Mouse (Mus musculus) liver, embryonic 12.5 days (tissue): ENCODE measurements at regions not wholly inside any gene's neighbourhood (a gene's known extent, or its start where the extent isn't known, plus 50 kb on each side); places are given as distances from the start of the nearest gene placed in this dataset.

Source experiments
- ATAC-seq: fragments of 200-750 bp; cut with Nextera tagmentation; 2 replicates; pipeline ENCODE4 v1.8.0; 2017; ENCODE audit warnings: moderate number of reproducible peaks, mild to moderate bottlenecking, moderate library complexity
- H3K27ac ChIP-seq: fragments of 300-500 bp; sonication (generic); 2 replicates; pipeline ENCODE4 v1.5.1; 2016; ENCODE audit warnings: mild to moderate bottlenecking
- H3K27me3 ChIP-seq: fragments of 300-500 bp; sonication (generic); replicated peaks from 2 replicates; pipeline ENCODE4 v1.6.1; 2016; ENCODE audit warnings: mild to moderate bottlenecking, moderate library complexity
- H3K36me3 ChIP-seq: fragments of 300-500 bp; sonication (generic); 2 replicates; pipeline ENCODE4 v1.6.1; 2016; ENCODE audit warnings: mild to moderate bottlenecking, moderate library complexity
- H3K4me1 ChIP-seq: fragments of 300-500 bp; sonication (generic); 2 replicates; pipeline ENCODE4 v1.6.1; 2016
- H3K4me2 ChIP-seq: fragments of 300-500 bp; sonication (generic); 2 replicates; pipeline ENCODE4 v1.6.1; 2016; ENCODE audit warnings: mild to moderate bottlenecking, moderate library complexity
- H3K4me3 ChIP-seq: fragments of 300-500 bp; sonication (generic); 2 replicates; pipeline ENCODE4 v1.5.1; 2016; ENCODE audit warnings: mild to moderate bottlenecking, moderate library complexity
- H3K9ac ChIP-seq: fragments of 300-500 bp; sonication (generic); 2 replicates; pipeline ENCODE4 v1.6.1; 2016; ENCODE audit warnings: mild to moderate bottlenecking, moderate library complexity
- H3K9me3 ChIP-seq: fragments of 300-500 bp; sonication (generic); replicated peaks from 2 replicates; pipeline ENCODE4 v1.6.1; 2016; ENCODE audit warnings: mild to moderate bottlenecking, moderate library complexity
- WGBS: fragments of 180-500 bp; shearing (Covaris S2); methylation state at CpG from one replicate; pipeline ENCODE4 v1.1.7; 2016; ENCODE audit not compliant: insufficient replicate concordance; 5-methylcytosine and 5-hydroxymethylcytosine counted together

DNA sequence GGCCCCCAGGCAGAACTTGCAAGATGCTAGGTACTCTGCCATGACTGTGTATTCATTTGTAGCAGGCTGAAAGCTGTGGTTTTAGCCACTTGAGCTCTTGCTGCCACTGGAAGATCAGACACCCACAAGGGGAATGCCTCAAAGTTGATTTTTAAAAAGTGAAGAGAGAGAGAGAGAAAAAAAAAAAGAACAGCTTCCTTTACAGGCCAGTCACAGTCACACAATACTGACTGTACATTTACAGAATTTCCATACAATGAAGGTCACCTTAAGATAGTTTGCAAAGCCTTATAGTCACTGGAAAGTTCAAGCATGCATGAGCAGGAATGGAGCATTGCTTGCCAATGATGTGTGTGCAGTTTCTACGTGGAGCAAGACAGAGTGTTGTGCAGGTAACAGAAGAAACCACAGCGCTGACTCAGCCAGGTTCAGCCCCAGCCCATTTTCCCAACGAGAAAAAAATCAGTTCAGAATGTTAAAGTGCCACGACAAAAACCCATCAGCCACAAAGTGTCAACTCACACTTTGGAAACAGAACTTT, 109.3 kb upstream of the Ado start:
- Histone ChIP-seq H3K36me3 (no peaks in the 10 kb centered on the region), H3K4me2 (no peak overlapping the region)
- WGBS = 60% methylated on average over 4 of the region's 4 CpGs

DNA sequence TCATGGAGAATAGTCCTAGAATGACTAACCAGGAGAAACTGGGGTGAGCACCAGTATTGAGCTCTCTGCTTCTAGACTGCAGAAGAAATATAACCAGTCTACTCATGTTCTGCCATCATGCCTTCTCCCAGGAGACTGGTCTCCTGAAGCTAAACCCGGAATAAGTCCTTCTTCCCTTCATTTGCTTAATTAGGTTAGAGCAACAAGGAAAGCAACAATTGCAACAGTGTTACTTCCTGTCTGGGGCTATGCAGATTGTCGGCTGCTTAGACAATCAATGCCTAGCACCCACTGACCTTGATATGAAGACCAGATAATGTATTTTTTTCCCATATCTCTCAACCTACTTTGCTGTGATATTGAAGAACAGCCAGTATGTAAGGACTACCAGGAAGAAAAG, 108.5 kb upstream of the Ado start:
- no peak overlapping the region for H3K9ac ChIP-seq
- no peak overlapping the region for H3K27ac ChIP-seq
- H3K27me3 ChIP-seq = no peaks in the 10 kb centered on the region
- no peak for ATAC-seq
- no peaks in the 10 kb centered on the region for H3K36me3 ChIP-seq
- H3K4me1 ChIP-seq = no peaks in the 10 kb centered on the region
- H3K4me3 ChIP-seq = no peak overlapping the region
- 34% methylated on average over 2 of the region's 2 CpGs for WGBS
- no peak overlapping the region for H3K4me2 ChIP-seq
- H3K9me3 ChIP-seq = no peaks in the 10 kb centered on the region

More for the DNA sequence above, 109.3 kb upstream of the Ado start:
- Histone ChIP-seq H3K4me3 (no peak overlapping the region), H3K27me3 (no peaks in the 10 kb centered on the region), H3K9ac (no peak overlapping the region), H3K9me3 (no peaks in the 10 kb centered on the region), H3K4me1 (no peaks in the 10 kb centered on the region), H3K27ac (no peak overlapping the region)
- no peak for ATAC-seq

DNA sequence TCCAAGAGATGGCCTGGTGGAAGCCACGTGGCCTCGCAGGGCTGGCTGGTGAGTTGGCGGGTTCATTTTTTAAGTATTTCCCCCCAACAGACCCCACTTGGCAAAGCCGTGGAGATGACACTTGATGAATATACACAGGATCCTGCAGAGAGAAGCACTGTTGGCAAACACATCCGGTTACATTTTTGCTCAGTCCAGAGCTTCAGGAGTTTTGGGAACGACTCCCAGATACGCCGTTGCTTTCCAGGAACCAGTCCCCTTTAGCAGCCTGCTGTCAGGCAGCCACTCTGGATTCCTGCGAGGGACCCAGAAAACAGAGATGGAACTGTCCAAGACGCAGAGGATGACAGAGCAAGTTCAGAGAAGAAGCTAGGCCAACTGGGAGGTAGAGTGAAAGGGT, 105.8 kb upstream of the Ado start:
- Histone ChIP-seq H3K36me3 (no peaks in the 10 kb centered on the region), H3K4me3 (no peak overlapping the region), H3K4me2 (no peak overlapping the region), H3K27me3 (no peaks in the 10 kb centered on the region), H3K9me3 (no peaks in the 10 kb centered on the region), H3K4me1 (no peaks in the 10 kb centered on the region), H3K27ac (no peak overlapping the region), H3K9ac (no peak overlapping the region)
- no peak for ATAC-seq
- 74% methylated on average over 10 of the region's 10 CpGs for WGBS

DNA sequence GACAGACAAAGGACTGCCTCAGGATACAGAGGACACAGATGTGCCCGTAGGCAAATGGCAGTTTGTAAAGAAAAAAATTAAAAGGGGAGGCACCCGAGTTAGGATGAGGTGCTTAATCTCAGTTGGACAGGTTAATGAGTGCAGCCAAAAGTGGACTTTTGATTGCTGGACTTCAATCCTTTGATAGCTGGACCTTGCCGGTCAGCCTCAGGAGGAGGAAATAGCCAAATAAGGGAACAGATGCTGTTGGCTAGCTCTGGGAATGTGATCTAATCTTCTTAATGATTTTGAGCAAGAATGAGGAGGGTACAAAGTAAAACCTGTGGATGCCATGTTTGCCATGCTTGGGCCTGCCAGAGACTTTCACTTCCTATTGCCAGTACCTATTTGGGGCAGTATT, 103.5 kb upstream of the Ado start:
- Histone ChIP-seq H3K9me3 (no peaks in the 10 kb centered on the region), H3K27ac (no peak overlapping the region), H3K36me3 (no peaks in the 10 kb centered on the region), H3K4me3 (no peak overlapping the region), H3K4me1 (peaks cover 8% of the 10 kb centered on the region), H3K4me2 (no peak overlapping the region), H3K27me3 (no peaks in the 10 kb centered on the region), H3K9ac (no peak overlapping the region)
- ATAC-seq = no peak
- 68% methylated on average over 3 of the region's 3 CpGs for WGBS

DNA sequence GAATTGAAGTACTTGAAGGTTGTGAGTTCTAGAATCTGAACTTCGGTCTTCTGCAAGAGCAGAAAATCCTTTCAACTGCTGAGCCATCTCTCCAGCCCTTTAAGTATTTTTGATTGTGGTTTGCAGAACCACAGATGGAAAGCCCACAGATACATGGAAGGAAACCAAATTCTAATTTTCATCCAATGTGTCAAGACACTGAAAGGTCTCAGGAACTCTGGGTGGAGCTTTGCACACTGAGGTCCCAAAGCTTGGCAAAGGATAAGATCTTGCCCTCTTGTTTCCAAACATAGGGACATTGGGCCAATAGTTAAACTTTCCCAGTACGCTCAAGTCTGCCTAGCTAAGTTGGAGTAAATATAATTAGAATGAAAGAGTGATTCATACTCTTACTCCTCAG, 102.6 kb upstream of the Ado start:
- no peak overlapping the region for H3K4me2 ChIP-seq
- H3K9me3 ChIP-seq = no peaks in the 10 kb centered on the region
- no peak overlapping the region for H3K9ac ChIP-seq
- H3K4me1 ChIP-seq = peaks cover 13% of the 10 kb centered on the region
- H3K4me3 ChIP-seq = no peak overlapping the region
- 60% methylated on average over 2 of the region's 2 CpGs for WGBS
- H3K27me3 ChIP-seq = no peaks in the 10 kb centered on the region
- H3K36me3 ChIP-seq = no peaks in the 10 kb centered on the region
- ATAC-seq = no peak
- H3K27ac ChIP-seq = no peak overlapping the region

DNA sequence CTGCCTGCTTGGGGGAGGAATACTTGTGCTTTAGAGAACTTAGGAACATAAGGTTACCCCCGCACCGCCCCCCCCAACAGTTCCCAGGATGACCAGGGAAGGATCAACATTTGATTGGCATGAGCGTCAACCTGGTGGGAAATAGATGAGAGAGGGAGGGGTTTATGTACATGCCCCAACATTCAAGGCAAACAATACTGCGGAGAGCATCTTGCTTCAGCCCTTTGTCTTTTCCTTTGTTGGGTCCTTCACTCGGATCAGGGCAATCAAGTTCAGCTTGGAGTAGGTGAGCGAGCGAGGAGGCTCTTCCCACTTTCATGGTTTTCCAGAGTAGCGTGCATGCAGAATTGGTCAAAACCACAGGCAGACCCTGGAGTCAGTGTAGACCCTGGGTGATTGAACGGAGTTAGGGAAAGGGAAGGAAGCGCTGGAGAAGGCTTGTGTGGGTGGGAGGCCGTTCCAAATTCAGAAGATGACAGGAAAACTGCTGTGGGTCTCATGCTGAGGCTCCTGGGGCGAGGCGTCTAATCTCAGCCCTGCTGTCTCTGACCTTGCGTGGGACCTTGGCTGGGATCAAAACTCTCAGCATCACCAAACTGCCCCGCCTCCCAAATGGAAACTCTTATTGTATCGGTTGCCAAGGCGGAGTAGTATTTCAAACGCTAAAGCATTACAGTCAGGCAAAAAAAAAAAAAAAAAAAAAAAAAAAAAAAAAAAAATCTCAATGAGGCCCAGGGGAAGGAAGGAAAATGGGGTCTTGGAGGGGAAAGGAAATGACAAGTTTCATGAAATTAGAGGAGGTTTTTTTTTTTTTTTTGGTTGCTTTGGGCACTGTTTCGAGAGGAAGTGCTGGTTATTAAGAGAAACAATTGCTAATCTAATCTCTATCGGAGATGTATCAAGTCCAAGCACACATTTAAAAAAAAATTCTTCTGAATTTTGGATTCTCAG, 99.3 kb upstream of the Ado start:
- peak overlapping the region; percentile 64 for H3K4me2 ChIP-seq
- no peaks in the 10 kb centered on the region for H3K9me3 ChIP-seq
- no peak overlapping the region for H3K27ac ChIP-seq
- H3K27me3 ChIP-seq = no peaks in the 10 kb centered on the region
- WGBS = 23% methylated on average over 20 of the region's 20 CpGs
- H3K4me1 ChIP-seq = peaks cover 21% of the 10 kb centered on the region
- H3K9ac ChIP-seq = no peak overlapping the region
- ATAC-seq = no peak
- H3K4me3 ChIP-seq = peak overlapping the region; percentile 34
- H3K36me3 ChIP-seq = no peaks in the 10 kb centered on the region

DNA sequence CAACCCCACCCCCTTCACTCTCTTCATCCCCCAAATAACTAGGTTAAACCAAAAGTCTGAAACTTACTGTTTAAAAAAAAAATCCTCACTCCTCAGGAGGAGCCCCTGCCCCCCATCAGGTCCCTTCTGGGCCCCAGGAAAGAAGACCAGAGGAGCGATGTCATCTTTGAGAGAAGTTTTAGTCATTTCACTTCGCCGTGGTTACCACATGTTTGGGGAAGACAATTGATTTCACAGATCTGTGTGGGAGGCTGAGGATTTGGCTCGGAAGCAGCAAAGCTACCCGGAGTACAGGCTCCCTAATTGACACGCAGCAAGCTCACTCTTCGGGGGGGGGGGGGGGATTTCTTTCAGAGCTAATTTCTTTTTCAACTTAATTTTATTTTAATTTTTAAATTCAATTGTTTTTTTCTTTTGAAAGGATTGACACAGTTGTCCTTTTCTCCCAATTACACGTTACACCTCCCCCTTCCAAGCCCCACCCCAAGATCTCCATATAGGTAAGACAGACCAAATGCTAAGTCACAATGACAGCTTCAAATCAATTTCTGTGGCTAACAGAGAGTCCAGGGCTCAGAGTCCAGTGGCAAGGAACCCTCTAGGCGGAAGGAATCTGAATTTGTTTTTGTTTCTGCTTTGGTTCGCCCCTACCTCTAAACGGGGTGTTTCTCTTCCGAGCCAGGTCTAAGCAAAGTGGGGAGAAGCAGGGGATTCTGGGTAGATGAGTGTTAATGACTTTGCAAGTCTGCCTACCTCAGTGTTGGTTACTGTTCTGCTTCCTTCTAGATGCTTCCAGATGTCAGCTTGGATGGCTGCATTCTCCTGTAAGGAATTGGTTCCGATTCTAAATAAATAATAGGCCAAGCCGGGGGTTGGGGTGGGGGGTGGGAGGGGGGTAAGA, 98.2 kb upstream of the Ado start:
- Histone ChIP-seq H3K9me3 (no peaks in the 10 kb centered on the region), H3K4me1 (peaks cover 21% of the 10 kb centered on the region), H3K36me3 (no peaks in the 10 kb centered on the region), H3K27ac (no peak overlapping the region), H3K4me3 (peak overlapping the region; percentile 34), H3K27me3 (no peaks in the 10 kb centered on the region), H3K4me2 (peak overlapping the region; percentile 64), H3K9ac (peak overlapping the region; percentile 39; the same call in 1 of the 2 replicates)
- peak; percentile 71 for ATAC-seq
- WGBS = 22% methylated on average over 14 of the region's 14 CpGs

DNA sequence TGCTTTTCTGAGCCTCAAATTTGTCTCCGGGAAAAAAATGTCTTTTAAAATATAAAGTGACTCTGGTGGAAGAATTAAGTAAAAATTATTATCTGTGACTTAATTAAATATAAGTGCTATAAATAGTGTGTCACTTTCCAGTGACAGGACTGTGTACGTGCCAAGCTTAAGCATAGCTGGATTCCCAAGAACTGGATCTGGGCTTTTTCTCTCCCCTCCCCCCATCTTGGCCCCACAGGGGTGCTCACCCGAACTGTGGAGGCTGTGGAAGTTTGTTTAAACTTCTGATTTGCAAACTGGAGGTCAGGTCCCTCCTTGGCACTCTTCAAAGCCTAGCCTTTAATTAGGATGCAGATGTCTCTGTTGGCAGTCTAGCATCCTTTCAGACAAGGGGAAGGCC, 97.1 kb upstream of the Ado start:
- no peaks in the 10 kb centered on the region for H3K27me3 ChIP-seq
- H3K9me3 ChIP-seq = no peaks in the 10 kb centered on the region
- no peak overlapping the region for H3K9ac ChIP-seq
- H3K4me3 ChIP-seq = no peak overlapping the region
- no peak for ATAC-seq
- H3K4me2 ChIP-seq = no peak overlapping the region
- H3K4me1 ChIP-seq = peaks cover 21% of the 10 kb centered on the region
- no peak overlapping the region for H3K27ac ChIP-seq
- no peaks in the 10 kb centered on the region for H3K36me3 ChIP-seq
- WGBS = 59% methylated on average over 3 of the region's 3 CpGs

DNA sequence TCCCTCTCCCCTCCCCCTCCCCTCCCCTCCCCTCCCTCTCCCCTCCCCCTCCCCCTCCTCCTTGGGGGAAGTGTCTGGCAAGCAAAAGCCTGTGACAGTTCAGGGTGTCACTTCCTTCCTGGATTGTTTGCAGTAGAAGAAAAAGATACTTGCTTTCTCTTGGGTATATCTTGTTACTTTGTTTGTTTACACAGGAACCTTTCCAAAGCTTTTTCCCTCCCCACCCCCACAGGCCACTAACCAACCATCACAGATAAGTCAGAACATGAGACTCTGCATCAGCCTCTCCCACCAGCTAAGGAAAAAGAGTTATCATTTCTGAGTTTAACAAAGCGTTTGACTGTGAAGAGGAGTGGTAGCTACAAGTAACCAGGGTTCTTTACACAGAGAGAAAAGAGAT, 95.5 kb upstream of the Ado start:
- Histone ChIP-seq H3K9ac (no peak overlapping the region), H3K27me3 (no peaks in the 10 kb centered on the region), H3K4me1 (peaks cover 21% of the 10 kb centered on the region), H3K9me3 (no peaks in the 10 kb centered on the region), H3K36me3 (no peaks in the 10 kb centered on the region), H3K27ac (no peak overlapping the region), H3K4me3 (no peak overlapping the region), H3K4me2 (no peak overlapping the region)
- ATAC-seq = no peak
- WGBS = 0% methylated on average over 1 of the region's 1 CpGs

DNA sequence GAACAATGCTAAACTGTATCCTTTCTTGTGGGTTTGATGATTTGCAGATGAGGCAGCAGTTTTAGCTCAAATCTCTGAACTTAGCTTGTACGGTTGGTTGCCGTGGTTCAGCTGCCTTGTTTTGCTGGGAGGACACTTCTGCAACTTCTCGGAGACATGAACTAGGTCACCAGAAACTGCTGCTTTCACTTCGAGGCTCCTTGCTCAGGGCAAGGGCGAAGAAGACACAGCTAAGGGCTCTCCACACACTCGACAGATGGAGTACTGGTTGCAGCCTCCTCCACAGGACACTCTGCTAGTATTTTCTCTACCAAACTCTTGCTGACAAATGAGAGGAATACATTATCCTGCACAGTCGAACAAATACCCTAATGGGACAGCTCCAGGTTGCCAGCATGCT, 94.9 kb upstream of the Ado start:
- WGBS = 22% methylated on average over 7 of the region's 7 CpGs
- Histone ChIP-seq H3K27ac (no peak overlapping the region), H3K4me2 (no peak overlapping the region), H3K27me3 (no peaks in the 10 kb centered on the region), H3K4me1 (peaks cover 21% of the 10 kb centered on the region), H3K36me3 (no peaks in the 10 kb centered on the region), H3K4me3 (no peak overlapping the region), H3K9ac (no peak overlapping the region), H3K9me3 (no peaks in the 10 kb centered on the region)
- ATAC-seq = no peak

DNA sequence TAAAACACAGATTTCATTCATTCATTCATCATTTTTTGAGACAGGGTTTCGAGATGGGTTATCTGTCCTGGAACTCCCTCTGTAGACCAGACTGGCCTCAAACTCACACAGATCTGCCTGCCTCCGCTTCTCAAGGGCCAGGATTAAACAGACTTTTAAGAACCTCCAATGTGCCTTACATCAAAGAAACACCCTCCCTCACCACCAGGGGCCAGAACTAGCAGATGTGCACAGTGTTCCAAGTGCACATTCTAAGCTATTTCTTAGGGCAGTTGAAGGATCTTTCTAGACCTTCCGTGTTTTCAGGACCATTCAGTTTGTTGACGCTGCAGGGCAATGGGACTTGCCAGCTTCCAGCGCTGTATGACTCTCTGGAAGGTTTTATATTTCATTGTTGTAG, 88.6 kb upstream of the Ado start:
- Histone ChIP-seq H3K9me3 (no peaks in the 10 kb centered on the region), H3K4me2 (no peak overlapping the region), H3K9ac (no peak overlapping the region), H3K36me3 (no peaks in the 10 kb centered on the region), H3K4me1 (no peaks in the 10 kb centered on the region), H3K27me3 (no peaks in the 10 kb centered on the region), H3K4me3 (no peak overlapping the region), H3K27ac (no peak overlapping the region)
- ATAC-seq = no peak
- 64% methylated on average over 5 of the region's 5 CpGs for WGBS

DNA sequence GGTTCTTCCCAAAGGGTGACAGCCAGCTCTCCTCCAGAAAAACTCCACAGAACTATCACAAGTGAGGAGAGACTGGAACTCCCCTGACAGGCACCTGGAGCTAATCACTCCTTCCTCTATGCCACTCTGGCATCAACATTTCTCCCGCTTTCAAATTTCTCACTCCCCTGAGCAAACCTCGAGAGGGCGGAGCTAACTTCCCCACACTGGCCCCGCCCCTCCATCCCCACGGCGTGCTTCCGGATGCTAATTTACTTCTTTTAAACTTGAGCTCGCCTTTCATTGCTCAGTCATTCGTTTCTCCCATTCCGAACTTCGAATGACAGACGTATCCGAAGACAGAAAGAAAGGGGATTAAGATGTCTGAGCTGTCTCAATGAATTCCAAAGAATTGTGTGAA, 87.8 kb upstream of the Ado start:
- peak overlapping the region; percentile 32 for H3K4me3 ChIP-seq
- H3K27me3 ChIP-seq = no peaks in the 10 kb centered on the region

More for the DNA sequence above, 87.8 kb upstream of the Ado start:
- Histone ChIP-seq H3K4me1 (no peaks in the 10 kb centered on the region), H3K36me3 (no peaks in the 10 kb centered on the region), H3K9me3 (no peaks in the 10 kb centered on the region), H3K4me2 (peak overlapping the region; percentile 57), H3K9ac (no peak overlapping the region), H3K27ac (no peak overlapping the region)
- 4% methylated on average over 13 of the region's 13 CpGs for WGBS
- ATAC-seq = no peak
